Mouse (Mus musculus) stomach, postnatal 0 days (tissue): ENCODE results near the gene Itgae. TPM values are rescaled to one million over a fixed set of nuclear protein-coding genes. Genes with fewer than 3 reads are reported as not detected.

ENCODE experiments used
- ATAC-seq: fragments of 200-750 bp; cut with Nextera tagmentation; 2 replicates; pipeline ENCODE4 v1.8.0; 2017; ENCODE audit not compliant: low FRiP score, low TSS enrichment
- DNase-seq: peaks from one replicate; pipeline ENCODE4 v3.0.0-alpha.2; 2016; ENCODE audit warnings: low spot score
- H3K27ac ChIP-seq: fragments of 300-500 bp; sonication (generic); replicated peaks from 2 replicates; pipeline ENCODE4 v1.5.1; 2014; ENCODE audit warnings: mild to moderate bottlenecking, control low read depth
- H3K27me3 ChIP-seq: fragments of 300-500 bp; sonication (generic); 2 replicates; pipeline ENCODE4 v1.6.1; 2014; ENCODE audit warnings: low read length; ENCODE audit not compliant: control insufficient read depth, insufficient read depth
- H3K36me3 ChIP-seq: fragments of 300-500 bp; sonication (generic); 2 replicates; pipeline ENCODE4 v1.6.1; 2014; ENCODE audit warnings: low read length, mixed read lengths; ENCODE audit not compliant: control insufficient read depth, insufficient read depth
- H3K4me1 ChIP-seq: fragments of 300-500 bp; sonication (generic); replicated peaks from 2 replicates; pipeline ENCODE4 v1.6.1; 2014; ENCODE audit warnings: antibody characterized with exemption; ENCODE audit not compliant: control insufficient read depth, insufficient read depth
- H3K4me2 ChIP-seq: fragments of 300-500 bp; sonication (generic); replicated peaks from 2 replicates; pipeline ENCODE4 v1.6.1; 2014; ENCODE audit warnings: low read depth, mild to moderate bottlenecking, control low read depth, moderate library complexity
- H3K4me3 ChIP-seq: fragments of 300-500 bp; sonication (generic); 2 replicates; pipeline ENCODE4 v1.5.1; 2014; ENCODE audit warnings: low read depth, low read length, control low read depth
- H3K9ac ChIP-seq: fragments of 300-500 bp; sonication (generic); 2 replicates; pipeline ENCODE4 v1.6.1; 2014; ENCODE audit warnings: mild to moderate bottlenecking, low read length, control low read depth, mixed read lengths
- H3K9me3 ChIP-seq: fragments of 300-500 bp; sonication (generic); 2 replicates; pipeline ENCODE4 v1.6.1; 2016; ENCODE audit warnings: low read length; ENCODE audit not compliant: control insufficient read depth
- CTCF ChIP-seq: IDR thresholded peaks from 2 replicates; pipeline ENCODE4 v1.5.1; 2016; ENCODE audit warnings: antibody characterized with exemption, low read depth, mild to moderate bottlenecking, moderate library complexity
- EP300 ChIP-seq: optimal IDR thresholded peaks from 2 replicates; pipeline ENCODE3; 2016; ENCODE audit warnings: antibody characterized with exemption
- WGBS: fragments of 180-500 bp; shearing (Covaris S2); extraction: QIAGEN DNeasy Blood & Tissue Kit; methylation state at CpG from one replicate; pipeline ENCODE4 v1.1.7; 2014; 5-methylcytosine and 5-hydroxymethylcytosine counted together
- polyA plus RNA-seq: library from polyadenylated mRNA; unstranded; fragments of >200 nt; fragmentation: Nextera tagmentation; extraction: Ambion mirVana; gene quantifications from 2 replicates; pipeline ENCODE4 v1.2.1, GENCODE M21; 2015

Itgae gene
- polyA plus RNA-seq, 1 experiment from 2014 or later = 0.13 TPM

DNA sequence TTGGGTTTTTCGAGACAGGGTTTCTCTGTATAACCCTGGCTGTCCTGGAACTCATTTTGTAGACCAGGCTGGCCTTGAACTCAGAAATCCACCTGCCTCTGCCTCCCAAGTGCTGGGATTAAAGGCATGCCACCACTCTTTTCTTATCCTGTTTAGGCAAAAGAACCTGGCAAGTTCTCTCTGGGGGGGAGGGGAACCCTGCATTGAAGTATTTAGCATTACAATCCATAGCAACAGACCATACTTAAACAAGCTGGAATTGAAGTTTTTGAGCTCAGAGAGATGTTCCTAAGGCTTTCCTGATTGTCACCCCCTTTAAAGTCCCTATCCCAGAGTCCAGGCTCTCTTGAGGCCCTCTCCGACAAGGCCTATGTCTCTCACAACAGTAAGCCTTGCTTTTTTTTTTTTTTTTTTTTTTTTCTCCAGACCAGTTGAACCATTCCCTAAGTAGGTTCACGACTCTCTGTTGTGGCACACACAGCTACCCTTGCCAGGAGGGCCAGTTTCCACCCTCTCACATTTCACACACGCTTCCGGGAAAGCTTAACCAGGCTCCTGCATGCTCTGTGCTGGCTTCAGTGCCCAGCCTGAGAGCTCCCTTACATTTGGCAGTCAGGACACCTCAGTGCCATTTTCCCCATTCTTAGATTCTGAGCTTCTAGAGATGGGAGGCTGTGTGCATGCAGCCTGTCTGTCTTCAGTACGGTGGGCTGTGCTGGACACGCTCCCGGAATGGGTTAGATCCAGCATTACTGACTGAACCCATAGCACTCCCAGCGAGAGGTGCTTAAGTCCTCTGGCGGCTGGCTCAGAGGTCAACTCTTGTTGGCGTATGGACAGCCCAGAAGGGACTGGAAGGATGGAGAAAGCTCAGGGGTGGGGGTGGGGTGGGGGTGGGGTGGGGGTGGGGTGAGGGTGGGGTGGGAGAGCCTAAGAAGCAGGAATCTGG, 55.9 kb downstream of the Itgae start:
- Histone ChIP-seq H3K9me3 (no peaks in the 10 kb centered on the region), H3K27me3 (no peaks in the 10 kb centered on the region), H3K4me1 (no peaks in the 10 kb centered on the region), H3K4me2 (no peak overlapping the region), H3K9ac (no peak overlapping the region), H3K36me3 (no peaks in the 10 kb centered on the region), H3K27ac (no peak overlapping the region), H3K4me3 (no peak overlapping the region)
- no peak for TF ChIP-seq EP300
- no peak for TF ChIP-seq CTCF
- DNase-seq (no peak), ATAC-seq (0 out of 2 replicates have a peak, but pooled peaks have one; percentile 12)
- WGBS = 53% methylated on average over 10 of the region's 11 CpGs

DNA sequence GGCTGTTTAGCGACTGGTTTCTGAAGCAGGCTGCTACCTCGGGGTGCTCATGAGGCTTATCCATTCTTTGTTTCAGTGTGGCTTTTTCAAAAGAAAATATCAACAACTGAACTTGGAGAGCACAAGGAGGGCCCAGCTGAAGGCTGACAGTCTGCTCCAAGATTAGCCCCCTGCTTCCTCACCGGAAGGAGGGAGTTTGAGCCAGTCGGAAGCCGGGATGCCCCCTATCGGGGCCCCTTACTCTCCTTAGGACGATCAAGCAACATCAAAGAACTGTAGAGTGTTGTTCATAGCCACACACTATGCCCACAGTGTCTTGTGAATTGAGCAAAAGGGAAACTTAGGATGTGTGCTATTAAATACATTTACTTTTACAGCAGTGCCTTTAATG, 56.6 kb downstream of the Itgae start:
- Histone ChIP-seq H3K4me1 (no peaks in the 10 kb centered on the region), H3K4me3 (no peak overlapping the region), H3K27ac (no peak overlapping the region), H3K27me3 (no peaks in the 10 kb centered on the region), H3K9ac (no peak overlapping the region), H3K36me3 (no peaks in the 10 kb centered on the region), H3K9me3 (no peaks in the 10 kb centered on the region), H3K4me2 (no peak overlapping the region)
- TF ChIP-seq EP300 = no peak
- TF ChIP-seq CTCF = no peak
- WGBS = 50% methylated on average over 7 of the region's 7 CpGs
- no peak for ATAC-seq
- DNase-seq = no peak

DNA sequence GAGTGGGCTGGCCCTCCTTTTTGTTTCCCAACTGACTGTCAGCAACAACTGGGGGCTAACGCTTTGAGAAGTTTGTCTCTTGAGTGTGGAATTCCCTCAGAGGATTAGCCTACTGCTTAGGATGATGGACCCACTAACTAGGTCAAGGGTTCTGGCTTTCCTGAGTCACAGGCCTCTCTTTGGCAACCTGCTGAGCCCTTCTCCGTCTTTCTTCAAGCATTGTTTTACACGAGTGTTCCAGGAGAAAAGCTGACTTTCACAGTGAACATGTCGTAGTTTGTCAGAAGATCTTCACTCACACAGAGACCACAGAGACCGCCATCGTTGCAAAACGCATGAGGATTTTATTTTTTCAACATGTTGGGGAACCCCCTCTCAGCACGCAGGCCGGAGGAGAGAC, 57.8 kb downstream of the Itgae start:
- DNase-seq (no peak), ATAC-seq (no peak)
- no peak overlapping the region for H3K27ac ChIP-seq
- H3K9ac ChIP-seq = no peak overlapping the region
- H3K9me3 ChIP-seq = no peaks in the 10 kb centered on the region
- 80% methylated on average over 9 of the region's 9 CpGs for WGBS
- H3K27me3 ChIP-seq = no peaks in the 10 kb centered on the region
- no peaks in the 10 kb centered on the region for H3K4me1 ChIP-seq
- TF ChIP-seq CTCF = no peak
- no peak for TF ChIP-seq EP300
- no peaks in the 10 kb centered on the region for H3K36me3 ChIP-seq
- no peak overlapping the region for H3K4me2 ChIP-seq
- H3K4me3 ChIP-seq = no peak overlapping the region

DNA sequence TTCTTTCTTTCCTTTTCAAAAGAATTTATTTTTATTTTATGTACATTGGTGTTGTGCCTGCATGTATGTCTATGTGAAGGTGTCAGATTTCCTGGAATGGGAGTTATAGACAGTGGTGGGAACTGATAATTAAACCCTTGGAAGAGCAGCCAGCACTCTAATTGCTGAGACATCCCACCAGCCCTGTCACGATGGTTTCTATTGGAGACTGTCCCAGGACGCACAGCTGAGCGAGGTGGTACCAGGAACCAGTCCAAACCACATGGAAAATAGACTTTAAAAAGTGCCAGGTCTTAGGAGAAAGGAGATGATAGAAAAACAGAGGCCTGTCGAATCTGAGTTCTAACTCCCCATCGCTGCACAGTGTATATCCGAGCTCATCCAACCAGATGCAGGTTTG, 64.7 kb downstream of the Itgae start:
- H3K9ac ChIP-seq = no peak overlapping the region
- H3K4me2 ChIP-seq = no peak overlapping the region
- no peaks in the 10 kb centered on the region for H3K4me1 ChIP-seq
- 66% methylated on average over 6 of the region's 6 CpGs for WGBS
- ATAC-seq (no peak), DNase-seq (no peak)
- TF ChIP-seq CTCF = no peak
- no peak for TF ChIP-seq EP300
- no peaks in the 10 kb centered on the region for H3K27me3 ChIP-seq
- H3K9me3 ChIP-seq = no peaks in the 10 kb centered on the region
- H3K4me3 ChIP-seq = no peak overlapping the region
- H3K27ac ChIP-seq = no peak overlapping the region
- H3K36me3 ChIP-seq = no peaks in the 10 kb centered on the region

DNA sequence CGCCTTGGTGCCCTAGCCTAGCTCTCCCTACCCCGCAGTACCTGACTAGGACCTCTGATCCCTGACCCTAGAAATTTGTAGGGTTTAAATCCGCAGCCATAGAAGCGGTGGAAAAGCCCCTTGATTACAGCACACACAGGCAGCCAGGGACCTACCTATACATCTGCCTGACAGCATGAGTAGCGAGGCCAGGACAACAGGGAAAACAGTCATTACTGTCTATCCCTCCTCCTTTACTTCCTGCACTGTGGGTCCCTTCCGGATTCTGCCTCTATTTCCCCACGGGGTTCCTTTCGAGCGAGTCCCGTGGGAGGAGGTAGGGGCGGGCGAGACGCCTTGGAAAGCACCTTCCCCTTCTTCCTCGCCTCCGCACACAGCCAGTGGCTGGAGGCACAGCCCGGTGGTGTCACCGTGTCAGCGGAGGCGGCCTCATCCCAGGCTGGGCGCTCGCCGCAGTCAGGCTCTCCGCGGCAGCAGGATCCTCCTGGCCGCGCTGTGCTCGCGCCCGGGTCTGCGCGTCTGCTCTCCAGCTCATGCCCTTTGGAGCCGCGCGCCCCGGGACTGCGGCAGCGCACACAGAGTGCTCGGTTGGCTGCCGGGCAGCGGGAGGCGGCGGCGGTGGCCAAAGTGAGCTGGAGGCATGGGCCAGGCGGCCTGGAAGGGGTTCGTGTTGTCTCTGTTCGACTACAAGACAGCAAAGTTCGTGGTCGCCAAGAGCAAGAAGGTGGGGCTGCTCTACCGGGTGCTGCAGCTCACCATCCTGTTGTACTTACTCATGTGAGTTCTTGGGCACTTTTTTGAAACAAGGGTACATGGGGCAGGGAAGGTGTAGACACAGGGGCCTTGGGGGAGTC, 69.8 kb downstream of the Itgae start, which contains the start of gene P2rx5:
P2rx5 (plus strand) TSS at position 465 of the 854 bp plus-strand sequence.
- Histone ChIP-seq H3K27me3 (no peaks in the 10 kb centered on the region), H3K9ac (peak within 1 kb of the TSS; percentile 51; the same call in 1 of the 2 replicates), H3K4me2 (peak within 1 kb of the TSS; percentile 67), H3K36me3 (no peaks in the 10 kb centered on the region), H3K27ac (no peak within 1 kb of the TSS), H3K9me3 (no peaks in the 10 kb centered on the region), H3K4me3 (peak within 1 kb of the TSS; percentile 41), H3K4me1 (no peaks in the 10 kb centered on the region; the same call in 1 of the 2 replicates)
- 4% methylated on average over 49 of the region's 49 CpGs for WGBS
- no peak for TF ChIP-seq EP300
- no peak for TF ChIP-seq CTCF
- ATAC-seq = 0 out of 2 replicates have a peak, but pooled peaks have one; percentile 40
- peak; percentile 58 for DNase-seq
